Mouse (Mus musculus) megakaryocyte, adult 5-6 weeks (primary cell): Measurements from ENCODE around the gene Rbm48. TPM values are rescaled to one million over a fixed set of nuclear protein-coding genes. Genes with fewer than 3 reads are reported as not detected.

Experiments
- ATAC-seq: 2 replicates; pipeline ENCODE4 v1.8.0; 2016; ENCODE audit warnings: mild to moderate bottlenecking, inconsistent platforms; ENCODE audit not compliant: poor library complexity, severe bottlenecking
- total RNA-seq, 2 experiments: library from RNA; stranded (forward) in 1 of 2; stranded (reverse) in 1 of 2; fragments of 153-499, 151-499 nt in 1 of 2; fragments of 221-1000, 200-1000 nt in 1 of 2; gene quantifications; 2 replicates each; pipeline versions ENCODE4 v1.2.3 to v1.2.4; 2015 to 2017

The Rbm48 gene
- total RNA-seq, 2 experiments from 2014 or later, result 9.8 to 18.1 TPM

- no peak for ATAC-seq
Observed at GRCm38 (mm10) chr5:3554198-3554597, 42.2 kb downstream of the Rbm48 start.

- ATAC-seq, result no peak
Observed at GRCm38 (mm10) chr5:3551481-3551880, 44.9 kb downstream of the Rbm48 start.

GRCm38 (mm10) chr5:3546226-3546625 lies 50.2 kb downstream of the Rbm48 start:
- ATAC-seq, result no peak

- no peak for ATAC-seq
Observed at GRCm38 (mm10) chr5:3544480-3544769, 52.0 kb downstream of the Rbm48 start.

- peak; percentile 99 for ATAC-seq
Observed at GRCm38 (mm10) chr5:3543629-3544479, 52.5 kb downstream of the Rbm48 start, which contains the start of gene Fam133b. Gene Fam133b (plus strand): TSS chr5:3543833.

- no peak for ATAC-seq
Observed at GRCm38 (mm10) chr5:3541871-3542270, 54.5 kb downstream of the Rbm48 start.

- ATAC-seq, result no peak
Observed at GRCm38 (mm10) chr5:3538505-3539472, 57.6 kb downstream of the Rbm48 start.

- no peak for ATAC-seq
Observed at GRCm38 (mm10) chr5:3536592-3537212, 59.7 kb downstream of the Rbm48 start.

Other genes with a start within 250 kb of the Rbm48 start
- gene Fam133b, start 52.8 kb downstream of the Rbm48 start, total RNA-seq (2015), result 37.1 and 39.5 TPM in 2 replicates
- 47.1 and 50.9 TPM in 2 replicates for gene Fam133b, start 52.8 kb downstream of the Rbm48 start, total RNA-seq (2017)
- 4.5 and 12.2 TPM in 2 replicates for gene 1700109H08Rik, start 25.0 kb downstream of the Rbm48 start, total RNA-seq (2015)
- 4.9 and 5.0 TPM in 2 replicates for gene 1700109H08Rik, start 25.0 kb downstream of the Rbm48 start, total RNA-seq (2017)
- 10.4 and 22.3 TPM in 2 replicates for gene Pex1, start 519 bp downstream of the Rbm48 start, total RNA-seq (2015)
- 16.6 TPM in 2 replicates for gene Pex1, start 519 bp downstream of the Rbm48 start, total RNA-seq (2017)
- gene Tmbim7, start 54.6 kb upstream of the Rbm48 start, total RNA-seq (2015), result 0.59 TPM in 1 of 2 replicates, not detected in the other
- gene Tmbim7, start 54.6 kb upstream of the Rbm48 start, total RNA-seq (2017), result not detected in 2 replicates
- 116 and 122 TPM in 2 replicates for gene Gatad1, start 60.6 kb upstream of the Rbm48 start, total RNA-seq (2015)
- 160 and 173 TPM in 2 replicates for gene Gatad1, start 60.6 kb upstream of the Rbm48 start, total RNA-seq (2017)
- 21.0 and 24.8 TPM in 2 replicates for gene Ankib1, start 206.3 kb upstream of the Rbm48 start, total RNA-seq (2015)
- 29.4 and 31.8 TPM in 2 replicates for gene Ankib1, start 206.3 kb upstream of the Rbm48 start, total RNA-seq (2017)
- gene Krit1, start 206.6 kb upstream of the Rbm48 start, total RNA-seq (2015), result 48.7 and 53.7 TPM in 2 replicates
- gene Krit1, start 206.6 kb upstream of the Rbm48 start, total RNA-seq (2017), result 47.4 and 58.8 TPM in 2 replicates
- 0.07 and 0.48 TPM in 2 replicates for gene Lrrd1, start 248.6 kb upstream of the Rbm48 start, total RNA-seq (2015)
- not detected in 2 replicates for gene Lrrd1, start 248.6 kb upstream of the Rbm48 start, total RNA-seq (2017)